Mouse (Mus musculus): ENCODE measurements around the gene Lgr4.

DNA sequence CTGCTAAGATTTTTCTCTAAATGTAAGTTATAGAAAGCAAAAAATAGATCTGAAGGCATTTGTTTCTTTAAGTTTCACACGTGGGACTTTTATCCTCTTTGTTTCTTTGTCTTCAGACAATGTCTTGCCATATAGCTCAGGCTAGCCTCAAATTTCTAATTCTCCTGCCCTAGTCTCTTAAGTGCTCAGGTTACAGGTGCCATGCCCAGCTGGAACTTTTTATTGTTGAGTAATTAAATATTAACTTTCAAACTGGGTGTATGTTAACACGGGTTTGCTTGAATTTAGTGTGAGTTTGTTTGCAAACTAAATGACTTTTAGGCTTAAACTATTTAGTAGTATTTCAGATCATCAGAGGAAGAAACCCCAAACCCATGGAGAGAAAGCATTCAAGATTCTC is 36.3 kb upstream of the Lgr4 start:
- TF ChIP-seq CTCF (IDR thresholded peaks at IDR 0.05; ENCODE audit: insufficient read depth, low read length) (no peak), POLR2A (IDR thresholded peaks at IDR 0.05; ENCODE audit: borderline replicate concordance, extremely low read depth, low read depth, low read length) (no peak)
